Mouse (Mus musculus) intestine, postnatal 0 days (tissue): ENCODE results near the gene Lrrc10. TPM values are rescaled to one million over a fixed set of nuclear protein-coding genes. Genes with fewer than 3 reads are reported as not detected.

Experiments used
- ATAC-seq: fragments of 200-750 bp; cut with Nextera tagmentation; 2 replicates; pipeline ENCODE4 v1.8.0; 2017; ENCODE audit warnings: mild to moderate bottlenecking, moderate TSS enrichment, moderate library complexity
- H3K27ac ChIP-seq: fragments of 300-500 bp; sonication (generic); 2 replicates; pipeline ENCODE4 v1.5.1; 2014; ENCODE audit warnings: mild to moderate bottlenecking, low read depth, low read length, moderate library complexity
- H3K27me3 ChIP-seq: fragments of 300-500 bp; sonication (generic); replicated peaks from 2 replicates; pipeline ENCODE4 v1.6.1; 2014; ENCODE audit warnings: low read length, mixed read lengths; ENCODE audit not compliant: control insufficient read depth, insufficient read depth
- H3K36me3 ChIP-seq: fragments of 300-500 bp; sonication (generic); 2 replicates; pipeline ENCODE4 v1.6.1; 2014; ENCODE audit warnings: mild to moderate bottlenecking, moderate library complexity; ENCODE audit not compliant: control insufficient read depth, insufficient read depth
- H3K4me1 ChIP-seq: fragments of 300-500 bp; sonication (generic); replicated peaks from 2 replicates; pipeline ENCODE4 v1.6.1; 2014; ENCODE audit warnings: antibody characterized with exemption, low read length, mixed read lengths; ENCODE audit not compliant: control insufficient read depth, insufficient read depth
- H3K4me2 ChIP-seq: fragments of 300-500 bp; sonication (generic); replicated peaks from 2 replicates; pipeline ENCODE4 v1.6.1; 2014; ENCODE audit warnings: low read depth, mild to moderate bottlenecking, moderate library complexity
- H3K4me3 ChIP-seq: fragments of 300-500 bp; sonication (generic); 2 replicates; pipeline ENCODE4 v1.5.1; 2014; ENCODE audit warnings: low read depth, low read length
- H3K9ac ChIP-seq: fragments of 300-500 bp; sonication (generic); 2 replicates; pipeline ENCODE4 v1.6.1; 2014; ENCODE audit warnings: mild to moderate bottlenecking, low read depth, low read length
- H3K9me3 ChIP-seq: fragments of 300-500 bp; sonication (generic); 2 replicates; pipeline ENCODE4 v1.6.1; 2016; ENCODE audit warnings: mixed run types; ENCODE audit not compliant: control insufficient read depth
- CTCF ChIP-seq: sonication (generic); IDR thresholded peaks from 2 replicates; pipeline ENCODE4 v1.5.1; 2016; ENCODE audit warnings: low read depth, mild to moderate bottlenecking, control low read depth, antibody characterized with exemption, moderate library complexity
- WGBS: fragments of 180-500 bp; shearing (Covaris S2); extraction: QIAGEN DNeasy Blood & Tissue Kit; methylation state at CpG from one replicate; pipeline ENCODE4 v1.1.7; 2014; 5-methylcytosine and 5-hydroxymethylcytosine counted together
- polyA plus RNA-seq: library from polyadenylated mRNA; unstranded; fragments of >200 nt; fragmentation: Nextera tagmentation; extraction: Ambion mirVana; gene quantifications from 2 replicates; pipeline ENCODE4 v1.2.1, GENCODE M21; 2015

Gene Lrrc10
- polyA plus RNA-seq: not detected in 2 replicates

DNA sequence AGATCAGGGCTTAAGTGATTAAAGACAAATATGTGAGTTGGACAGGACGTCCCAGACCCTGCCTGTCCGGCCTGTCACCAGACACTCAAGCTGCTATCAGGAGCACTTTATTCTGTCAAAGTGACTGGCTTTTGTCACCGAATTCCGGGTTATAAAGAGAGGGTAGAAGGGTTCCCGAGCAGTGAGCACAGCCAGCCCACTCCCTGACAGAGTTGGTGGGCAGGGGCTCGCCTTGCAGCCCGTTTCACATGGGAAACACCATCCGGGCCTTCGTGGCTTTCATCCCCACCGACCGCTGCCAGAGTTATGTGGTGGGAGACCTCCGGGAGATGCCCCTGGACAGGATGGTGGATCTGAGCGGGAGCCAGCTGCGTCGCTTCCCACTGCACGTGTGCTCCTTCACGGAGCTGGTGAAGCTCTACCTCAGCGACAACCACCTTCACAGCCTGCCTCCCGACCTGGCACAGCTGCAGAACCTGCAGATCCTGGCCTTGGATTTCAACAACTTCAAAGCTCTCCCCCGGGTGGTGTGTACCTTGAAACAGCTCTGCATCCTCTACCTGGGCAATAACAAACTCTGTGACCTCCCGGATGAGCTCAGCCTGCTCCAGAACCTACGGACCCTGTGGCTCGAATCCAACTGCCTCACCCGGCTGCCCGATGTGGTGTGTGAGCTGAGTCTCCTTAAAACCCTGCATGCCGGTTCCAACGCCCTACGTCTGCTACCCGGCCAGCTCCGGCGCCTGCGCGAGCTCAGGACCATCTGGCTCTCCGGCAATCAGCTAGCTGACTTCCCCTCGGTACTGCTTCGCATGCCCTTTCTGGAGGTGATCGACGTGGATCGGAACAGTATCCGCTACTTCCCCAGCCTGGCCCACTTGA is at the start of gene Lrrc10:
Lrrc10 (plus strand) TSS at position 167 of the 882 bp plus-strand sequence.
- no peak for ATAC-seq
- H3K27ac ChIP-seq: no peak within 1 kb of the TSS
- no peak within 1 kb of the TSS for H3K4me3 ChIP-seq
- H3K27me3 ChIP-seq: no peaks in the 10 kb centered on the region
- no peaks in the 10 kb centered on the region for H3K4me1 ChIP-seq
- TF ChIP-seq CTCF: no peak
- WGBS: 47% methylated on average over 40 of the region's 40 CpGs
- peak within 1 kb of the TSS; percentile 6; the same call in 1 of the 2 replicates for H3K4me2 ChIP-seq
- peaks cover 15% of the 10 kb centered on the region; the same call in 1 of the 2 replicates for H3K36me3 ChIP-seq
- H3K9ac ChIP-seq: no peak within 1 kb of the TSS
- no peaks in the 10 kb centered on the region for H3K9me3 ChIP-seq

- 47% methylated on average over 6 of the region's 6 CpGs for WGBS
- Histone ChIP-seq H3K9me3 (no peaks in the 10 kb centered on the region), H3K27ac (peak overlapping the region; percentile 60), H3K4me2 (peak overlapping the region; percentile 30; the same call in 1 of the 2 replicates), H3K36me3 (no peaks in the 10 kb centered on the region), H3K9ac (no peak overlapping the region), H3K4me3 (no peak overlapping the region), H3K27me3 (no peaks in the 10 kb centered on the region), H3K4me1 (peaks cover 6% of the 10 kb centered on the region; the same call in 1 of the 2 replicates)
- ATAC-seq: peak; percentile 74
- TF ChIP-seq CTCF: no peak
Measured at GRCm38 (mm10) chr10:116995584-116996235, 49.4 kb upstream of the Lrrc10 start.

GRCm38 (mm10) chr10:116996236-116996600 is 48.9 kb upstream of the Lrrc10 start:
- 0 out of 2 replicates have a peak overlapping the region, but pooled peaks have one; percentile 30 for H3K4me2 ChIP-seq
- 12% methylated on average over 6 of the region's 6 CpGs for WGBS
- H3K4me3 ChIP-seq: no peak overlapping the region
- H3K27ac ChIP-seq: peak overlapping the region; percentile 60
- H3K36me3 ChIP-seq: no peaks in the 10 kb centered on the region
- no peak for TF ChIP-seq CTCF
- H3K9ac ChIP-seq: no peak overlapping the region
- no peaks in the 10 kb centered on the region for H3K27me3 ChIP-seq
- peaks cover 6% of the 10 kb centered on the region; the same call in 1 of the 2 replicates for H3K4me1 ChIP-seq
- no peaks in the 10 kb centered on the region for H3K9me3 ChIP-seq
- ATAC-seq: peak; percentile 97

DNA sequence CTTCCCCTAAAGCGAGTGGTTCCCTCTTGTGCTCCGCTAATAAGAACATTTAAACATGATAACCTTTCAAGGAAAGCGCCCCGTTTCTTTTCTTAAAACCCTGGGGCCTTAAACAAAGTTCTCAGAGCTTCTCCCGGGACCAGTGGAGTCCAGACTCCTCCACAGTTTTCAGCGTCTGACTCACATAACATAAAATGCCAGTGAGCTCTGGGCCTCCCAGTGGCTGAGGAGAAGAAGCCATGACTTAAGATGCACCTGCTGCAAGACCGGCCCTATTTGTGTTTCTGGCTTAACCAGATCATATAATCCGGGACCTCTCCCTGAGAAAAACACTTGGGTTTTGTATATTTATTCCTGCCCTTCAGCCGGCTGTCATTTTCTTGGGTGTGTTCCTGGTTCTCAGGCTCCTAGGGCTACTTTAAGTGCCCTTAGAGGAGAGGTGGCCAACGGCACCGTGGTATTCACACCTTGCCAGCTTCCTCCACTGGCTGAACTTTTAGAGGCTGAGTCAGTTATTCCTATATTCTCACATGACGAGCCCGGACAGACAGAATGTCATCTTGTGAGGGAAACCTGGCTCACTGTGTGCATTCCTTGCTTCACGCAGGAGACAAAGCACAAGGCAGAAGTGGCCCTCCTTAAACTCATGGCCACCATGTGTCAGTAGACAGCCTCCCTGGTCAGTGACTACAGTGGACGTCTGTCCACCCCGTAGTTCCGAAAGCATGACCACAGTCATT is 46.3 kb upstream of the Lrrc10 start:
- Histone ChIP-seq H3K27me3 (no peaks in the 10 kb centered on the region), H3K9ac (no peak overlapping the region), H3K27ac (no peak overlapping the region), H3K36me3 (no peaks in the 10 kb centered on the region), H3K4me3 (no peak overlapping the region), H3K9me3 (no peaks in the 10 kb centered on the region), H3K4me2 (no peak overlapping the region), H3K4me1 (peaks cover 6% of the 10 kb centered on the region; the same call in 1 of the 2 replicates)
- WGBS: 65% methylated on average over 17 of the region's 17 CpGs
- TF ChIP-seq CTCF: 0 out of 2 replicates have a peak, but pooled peaks have one; percentile 7
- no peak for ATAC-seq

- Histone ChIP-seq H3K4me1 (peaks cover 5% of the 10 kb centered on the region; the same call in 1 of the 2 replicates), H3K4me3 (no peak overlapping the region), H3K36me3 (no peaks in the 10 kb centered on the region), H3K9ac (no peak overlapping the region), H3K9me3 (no peaks in the 10 kb centered on the region), H3K27ac (no peak overlapping the region), H3K4me2 (no peak overlapping the region), H3K27me3 (no peaks in the 10 kb centered on the region)
- no peak for ATAC-seq
- no peak for TF ChIP-seq CTCF
- 51% methylated on average over 12 of the region's 12 CpGs for WGBS
Measured at GRCm38 (mm10) chr10:117000975-117001374, 44.2 kb upstream of the Lrrc10 start.
